Mouse (Mus musculus): ENCODE measurements at regions not wholly inside any gene's neighbourhood (a gene's known extent, or its start where the extent isn't known, plus 50 kb on each side); places are given as distances from the start of the nearest gene placed in this dataset.
"Not testable (repeated sequence)": the region's sequence is repeated elsewhere in the genome, so short reads cannot be mapped to it uniquely, and the experiment has no call there.

- no peak for DNase-seq
Observed at GRCm38 (mm10) chr16:9016040-9016761, 186.3 kb downstream of the 1810013L24Rik start.

GRCm38 (mm10) chr16:9016762-9017086, 186.8 kb downstream of the 1810013L24Rik start:
- DNase-seq: no peak

GRCm38 (mm10) chr16:9030717-9031116, 200.8 kb downstream of the 1810013L24Rik start:
- DNase-seq: no peak

- no peak for DNase-seq
Observed at GRCm38 (mm10) chr16:9043271-9043670, 213.4 kb downstream of the 1810013L24Rik start.

- no peak for DNase-seq
Observed at GRCm38 (mm10) chr16:9046864-9047263, 217.0 kb downstream of the 1810013L24Rik start.

- no peak for DNase-seq
Observed at GRCm38 (mm10) chr16:9054415-9054814, 224.5 kb downstream of the 1810013L24Rik start.

- no peak for DNase-seq
Observed at GRCm38 (mm10) chr16:9056430-9056829, 226.5 kb downstream of the 1810013L24Rik start.

GRCm38 (mm10) chr16:9071526-9071925, 241.6 kb downstream of the 1810013L24Rik start:
- no peak for DNase-seq

GRCm38 (mm10) chr16:9071956-9072355, 242.1 kb downstream of the 1810013L24Rik start:
- not testable (repeated sequence) for DNase-seq

- DNase-seq: no peak
Observed at GRCm38 (mm10) chr16:9074295-9074694, 244.4 kb downstream of the 1810013L24Rik start.

- DNase-seq: no peak
Observed at GRCm38 (mm10) chr16:9077451-9077850, 247.6 kb downstream of the 1810013L24Rik start.

GRCm38 (mm10) chr16:9078405-9078942, 248.6 kb downstream of the 1810013L24Rik start:
- no peak for DNase-seq

GRCm38 (mm10) chr16:9083040-9083439, 253.1 kb downstream of the 1810013L24Rik start:
- DNase-seq: no peak

- DNase-seq: no peak
Observed at GRCm38 (mm10) chr16:9083740-9084139, 253.8 kb downstream of the 1810013L24Rik start.

- no peak for DNase-seq
Observed at GRCm38 (mm10) chr16:9084581-9084980, 254.7 kb downstream of the 1810013L24Rik start.

- no peak for DNase-seq
Observed at GRCm38 (mm10) chr16:9085133-9085532, 255.2 kb downstream of the 1810013L24Rik start.

GRCm38 (mm10) chr16:9085977-9086376, 256.1 kb downstream of the 1810013L24Rik start:
- DNase-seq: no peak

- DNase-seq: no peak
Observed at GRCm38 (mm10) chr16:9091790-9092189, 261.9 kb downstream of the 1810013L24Rik start.

- no peak for DNase-seq
Observed at GRCm38 (mm10) chr16:9092191-9092848, 262.4 kb downstream of the 1810013L24Rik start.

- no peak for DNase-seq
Observed at GRCm38 (mm10) chr16:9093593-9093992, 263.7 kb downstream of the 1810013L24Rik start.

GRCm38 (mm10) chr16:9094201-9094600, 264.3 kb downstream of the 1810013L24Rik start:
- DNase-seq: no peak

- no peak for DNase-seq
Observed at GRCm38 (mm10) chr16:9106211-9106610, 276.3 kb downstream of the 1810013L24Rik start.

GRCm38 (mm10) chr16:9106676-9107075, 276.8 kb downstream of the 1810013L24Rik start:
- not testable (repeated sequence) for DNase-seq

GRCm38 (mm10) chr16:9113801-9114200, 283.9 kb downstream of the 1810013L24Rik start:
- no peak for DNase-seq
